Mouse (Mus musculus) intestine, postnatal 0 days (tissue): ENCODE measurements around the gene Tst. TPM values are rescaled to one million over a fixed set of nuclear protein-coding genes. Genes with fewer than 3 reads are reported as not detected.

Source experiments
- ATAC-seq: fragments of 200-750 bp; cut with Nextera tagmentation; 2 replicates; pipeline ENCODE4 v1.8.0; 2017; ENCODE audit warnings: mild to moderate bottlenecking, moderate TSS enrichment, moderate library complexity
- H3K27ac ChIP-seq: fragments of 300-500 bp; sonication (generic); 2 replicates; pipeline ENCODE4 v1.5.1; 2014; ENCODE audit warnings: mild to moderate bottlenecking, low read depth, low read length, moderate library complexity
- H3K27me3 ChIP-seq: fragments of 300-500 bp; sonication (generic); replicated peaks from 2 replicates; pipeline ENCODE4 v1.6.1; 2014; ENCODE audit warnings: low read length, mixed read lengths; ENCODE audit not compliant: control insufficient read depth, insufficient read depth
- H3K36me3 ChIP-seq: fragments of 300-500 bp; sonication (generic); 2 replicates; pipeline ENCODE4 v1.6.1; 2014; ENCODE audit warnings: mild to moderate bottlenecking, moderate library complexity; ENCODE audit not compliant: control insufficient read depth, insufficient read depth
- H3K4me1 ChIP-seq: fragments of 300-500 bp; sonication (generic); replicated peaks from 2 replicates; pipeline ENCODE4 v1.6.1; 2014; ENCODE audit warnings: antibody characterized with exemption, low read length, mixed read lengths; ENCODE audit not compliant: control insufficient read depth, insufficient read depth
- H3K4me2 ChIP-seq: fragments of 300-500 bp; sonication (generic); replicated peaks from 2 replicates; pipeline ENCODE4 v1.6.1; 2014; ENCODE audit warnings: low read depth, mild to moderate bottlenecking, moderate library complexity
- H3K4me3 ChIP-seq: fragments of 300-500 bp; sonication (generic); 2 replicates; pipeline ENCODE4 v1.5.1; 2014; ENCODE audit warnings: low read depth, low read length
- H3K9ac ChIP-seq: fragments of 300-500 bp; sonication (generic); 2 replicates; pipeline ENCODE4 v1.6.1; 2014; ENCODE audit warnings: mild to moderate bottlenecking, low read depth, low read length
- H3K9me3 ChIP-seq: fragments of 300-500 bp; sonication (generic); 2 replicates; pipeline ENCODE4 v1.6.1; 2016; ENCODE audit warnings: mixed run types; ENCODE audit not compliant: control insufficient read depth
- CTCF ChIP-seq: sonication (generic); IDR thresholded peaks from 2 replicates; pipeline ENCODE4 v1.5.1; 2016; ENCODE audit warnings: low read depth, mild to moderate bottlenecking, control low read depth, antibody characterized with exemption, moderate library complexity
- WGBS: fragments of 180-500 bp; shearing (Covaris S2); extraction: QIAGEN DNeasy Blood & Tissue Kit; methylation state at CpG from one replicate; pipeline ENCODE4 v1.1.7; 2014; 5-methylcytosine and 5-hydroxymethylcytosine counted together
- polyA plus RNA-seq: library from polyadenylated mRNA; unstranded; fragments of >200 nt; fragmentation: Nextera tagmentation; extraction: Ambion mirVana; gene quantifications from 2 replicates; pipeline ENCODE4 v1.2.1, GENCODE M21; 2015

The Tst gene
- polyA plus RNA-seq, 1 experiment from 2014 or later, result 48.3 TPM

DNA sequence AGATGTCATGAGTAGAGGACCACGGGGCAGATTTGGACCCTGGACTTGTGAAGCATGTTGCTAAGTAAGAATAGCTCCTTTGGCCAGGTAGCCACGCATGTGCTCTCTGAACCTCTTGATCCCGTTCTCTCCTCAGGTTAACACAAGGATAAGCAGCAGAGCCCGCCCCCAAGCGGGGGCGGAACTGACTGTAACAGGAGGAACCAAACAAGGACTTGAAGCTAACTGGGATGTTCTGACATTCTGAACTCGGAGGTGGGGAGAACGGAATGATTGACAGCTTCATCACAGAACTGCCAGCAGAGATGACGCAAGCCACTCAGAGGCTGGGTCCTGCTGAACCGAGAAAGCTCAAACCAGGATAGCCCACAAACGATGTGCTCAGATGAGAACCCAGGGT, 18.8 kb upstream of the Tst start:
- no peak overlapping the region for H3K4me2 ChIP-seq
- no peaks in the 10 kb centered on the region for H3K4me1 ChIP-seq
- no peaks in the 10 kb centered on the region for H3K36me3 ChIP-seq
- no peak; the same call in 1 of the 2 replicates for TF ChIP-seq CTCF
- peaks cover 76% of the 10 kb centered on the region for H3K27me3 ChIP-seq
- no peak overlapping the region for H3K4me3 ChIP-seq
- no peaks in the 10 kb centered on the region for H3K9me3 ChIP-seq
- WGBS, result 15% methylated on average over 11 of the region's 11 CpGs
- ATAC-seq, result 0 out of 2 replicates have a peak, but pooled peaks have one; percentile 3
- H3K9ac ChIP-seq, result no peak overlapping the region
- H3K27ac ChIP-seq, result no peak overlapping the region

DNA sequence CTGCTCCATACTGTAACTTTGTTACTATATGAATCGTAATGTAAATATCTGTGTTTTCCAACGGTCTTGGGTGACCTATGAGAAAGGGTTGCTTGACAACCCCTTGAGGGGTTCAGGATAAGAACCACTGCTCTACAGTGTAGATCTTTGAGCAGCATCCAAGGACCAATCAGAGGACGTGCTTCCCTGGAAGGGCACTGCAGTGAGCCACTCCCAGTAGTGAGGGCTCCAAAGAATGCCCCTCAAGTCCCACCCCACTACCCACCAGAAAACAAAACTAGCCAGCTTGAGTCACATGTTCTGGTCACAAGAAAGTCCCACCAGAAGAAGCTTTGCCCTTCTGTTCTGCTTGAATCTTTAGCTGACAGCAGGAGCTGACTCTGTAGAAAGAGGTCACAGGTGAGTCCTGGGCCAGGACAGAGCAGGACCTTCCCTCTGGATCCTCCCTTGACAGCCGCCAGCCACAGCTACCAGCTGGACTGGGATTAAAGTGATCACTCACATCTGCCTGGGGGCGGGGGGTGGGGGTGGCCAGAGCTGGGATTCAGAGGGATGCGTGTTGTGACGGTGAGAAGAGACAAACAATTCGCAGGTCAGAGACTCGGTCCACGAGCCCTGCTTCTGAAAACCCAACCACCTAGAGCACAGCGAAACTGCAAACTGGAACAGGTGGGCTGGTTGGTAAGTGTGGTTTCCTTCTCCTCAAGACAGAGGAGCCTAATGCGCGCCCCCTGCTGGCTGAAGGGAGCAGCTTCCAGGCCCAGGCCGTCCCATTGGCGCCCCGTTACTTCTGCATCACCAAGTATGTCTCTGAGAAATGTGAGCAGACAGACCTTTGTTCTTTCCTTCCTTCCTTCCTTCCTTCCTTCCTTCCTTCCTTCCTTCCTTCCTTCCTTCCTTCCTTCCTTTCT, 16.6 kb upstream of the Tst start:
- H3K4me2 ChIP-seq, result no peak overlapping the region

DNA sequence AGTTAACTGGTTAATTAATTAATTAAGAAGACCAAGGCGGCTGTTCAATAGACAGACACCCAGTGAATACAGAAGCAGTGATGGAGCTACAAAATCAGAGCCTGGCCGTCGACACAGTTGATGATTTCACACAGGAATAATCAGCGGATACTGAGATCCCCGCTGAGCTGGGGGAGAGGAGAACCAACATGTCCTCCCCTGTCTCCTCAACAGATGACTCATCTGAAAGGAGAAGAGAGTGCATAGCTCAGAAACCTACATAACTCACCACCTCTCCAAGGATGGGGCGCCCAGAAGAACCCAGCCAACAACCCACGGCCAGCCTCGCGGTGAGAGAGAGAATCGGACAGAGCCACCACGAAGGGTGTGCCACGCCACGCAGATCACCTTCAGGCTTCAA, 14.7 kb upstream of the Tst start:
- ATAC-seq, result no peak
- H3K4me3 ChIP-seq, result no peak overlapping the region
- H3K27me3 ChIP-seq, result peaks cover 66% of the 10 kb centered on the region
- H3K4me1 ChIP-seq, result no peaks in the 10 kb centered on the region
- H3K9ac ChIP-seq, result no peak overlapping the region
- no peak overlapping the region for H3K27ac ChIP-seq
- no peaks in the 10 kb centered on the region for H3K9me3 ChIP-seq
- no peak for TF ChIP-seq CTCF
- WGBS, result 86% methylated on average over 13 of the region's 13 CpGs
- no peak overlapping the region for H3K4me2 ChIP-seq
- no peaks in the 10 kb centered on the region; the same call in 1 of the 2 replicates for H3K36me3 ChIP-seq

More for the DNA sequence above, 16.6 kb upstream of the Tst start:
- 16% methylated on average over 16 of the region's 16 CpGs for WGBS
- Histone ChIP-seq H3K9ac (no peak overlapping the region), H3K4me1 (no peaks in the 10 kb centered on the region), H3K27ac (no peak overlapping the region), H3K9me3 (no peaks in the 10 kb centered on the region), H3K27me3 (peaks cover 71% of the 10 kb centered on the region), H3K4me3 (no peak overlapping the region), H3K36me3 (no peaks in the 10 kb centered on the region)
- peak; percentile 94 for TF ChIP-seq CTCF
- ATAC-seq, result peak; percentile 45; the same call in 1 of the 2 replicates

DNA sequence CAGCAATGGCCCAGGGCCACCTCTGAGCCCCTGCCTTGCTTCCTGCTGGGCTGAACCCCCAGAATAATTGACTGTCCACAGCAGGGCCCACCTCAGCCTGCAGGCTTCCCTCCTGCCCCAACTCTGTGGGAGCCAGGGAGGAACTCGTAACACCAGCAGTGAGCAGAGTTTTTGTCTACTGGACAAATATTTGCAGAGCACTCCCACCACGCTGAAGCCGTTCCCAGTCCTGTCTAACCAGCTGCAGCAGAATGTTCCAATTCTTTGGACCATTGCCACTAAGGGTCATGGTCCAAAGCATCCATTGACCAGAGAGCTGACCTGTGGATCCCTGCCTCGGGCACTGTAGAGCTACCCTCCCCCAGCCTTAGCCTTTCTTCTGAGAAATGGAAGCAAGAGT, 11.2 kb upstream of the Tst start:
- peaks cover 5% of the 10 kb centered on the region; the same call in 1 of the 2 replicates for H3K36me3 ChIP-seq
- 10% methylated on average over 4 of the region's 4 CpGs for WGBS
- peaks cover 39% of the 10 kb centered on the region for H3K27me3 ChIP-seq
- no peak for ATAC-seq
- H3K27ac ChIP-seq, result no peak overlapping the region
- no peak overlapping the region for H3K4me2 ChIP-seq
- no peak for TF ChIP-seq CTCF
- no peaks in the 10 kb centered on the region for H3K9me3 ChIP-seq
- H3K4me3 ChIP-seq, result no peak overlapping the region
- H3K9ac ChIP-seq, result no peak overlapping the region
- no peaks in the 10 kb centered on the region for H3K4me1 ChIP-seq

DNA sequence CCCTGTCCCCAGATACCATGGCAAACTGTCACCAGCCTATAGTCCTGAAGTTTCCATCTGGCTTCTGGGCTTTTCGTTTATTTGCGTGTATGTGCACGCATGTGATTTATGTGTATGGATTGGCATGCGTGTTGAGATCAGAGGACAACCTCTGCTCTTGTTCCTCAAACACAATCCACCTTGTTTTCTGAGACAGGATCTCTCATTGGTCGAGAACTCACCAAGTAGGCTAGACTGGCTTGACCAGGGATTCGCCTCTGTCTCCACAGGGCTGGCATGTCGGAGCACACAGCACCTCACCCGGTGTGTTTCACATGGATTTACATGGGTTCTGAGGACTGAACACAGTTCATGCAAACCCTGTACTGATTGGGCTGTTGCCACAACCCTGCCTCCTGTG, 8.4 kb upstream of the Tst start:
- no peak for ATAC-seq
- H3K4me3 ChIP-seq, result no peak overlapping the region
- no peaks in the 10 kb centered on the region for H3K4me1 ChIP-seq
- no peak overlapping the region for H3K4me2 ChIP-seq
- H3K27ac ChIP-seq, result no peak overlapping the region
- H3K9ac ChIP-seq, result no peak overlapping the region
- no peaks in the 10 kb centered on the region for H3K9me3 ChIP-seq
- no peak for TF ChIP-seq CTCF
- H3K27me3 ChIP-seq, result peaks cover 28% of the 10 kb centered on the region
- H3K36me3 ChIP-seq, result peaks cover 5% of the 10 kb centered on the region; the same call in 1 of the 2 replicates
- WGBS, result 95% methylated on average over 8 of the region's 8 CpGs

DNA sequence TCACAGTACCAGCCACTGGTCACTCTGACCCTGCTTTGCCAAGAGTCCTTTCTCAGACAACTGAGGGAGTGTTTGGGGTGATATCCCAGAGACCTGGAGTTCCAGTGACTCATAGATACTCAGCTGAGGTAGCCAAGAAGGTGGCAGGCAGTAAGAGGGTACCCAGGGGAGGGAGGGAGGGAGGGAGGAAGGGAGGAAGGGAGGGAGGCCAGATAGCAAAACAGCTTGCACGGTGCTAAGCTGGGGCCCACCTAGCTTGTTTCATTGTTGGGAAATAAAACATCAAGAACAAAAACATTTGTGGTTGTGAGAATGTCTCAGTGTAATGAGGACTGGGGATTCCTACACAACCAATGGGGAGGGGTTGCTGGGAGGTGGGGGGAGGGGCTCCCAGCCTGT, 8.0 kb upstream of the Tst start:
- 79% methylated on average over 1 of the region's 1 CpGs for WGBS
- H3K9ac ChIP-seq, result no peak overlapping the region
- H3K27ac ChIP-seq, result no peak overlapping the region
- H3K4me3 ChIP-seq, result no peak overlapping the region
- H3K9me3 ChIP-seq, result no peaks in the 10 kb centered on the region
- ATAC-seq, result no peak
- peaks cover 5% of the 10 kb centered on the region; the same call in 1 of the 2 replicates for H3K36me3 ChIP-seq
- no peak for TF ChIP-seq CTCF
- peaks cover 24% of the 10 kb centered on the region for H3K27me3 ChIP-seq
- H3K4me1 ChIP-seq, result 0 out of 2 replicates have a peak, but pooled peaks cover 4% of the 10 kb centered on the region
- no peak overlapping the region for H3K4me2 ChIP-seq
